Mouse (Mus musculus): ENCODE data around the gene Ptp4a2.
A peak's percentile ranks its signal among the peaks of the same experiment; 100 is the strongest.

Gene Ptp4a2

GRCm38 (mm10) chr4:129795861-129796260, 15.2 kb upstream of the Ptp4a2 start:
- no peak for DNase-seq (ENCODE audit: extremely low spot score, low read depth, low spot score)

DNA sequence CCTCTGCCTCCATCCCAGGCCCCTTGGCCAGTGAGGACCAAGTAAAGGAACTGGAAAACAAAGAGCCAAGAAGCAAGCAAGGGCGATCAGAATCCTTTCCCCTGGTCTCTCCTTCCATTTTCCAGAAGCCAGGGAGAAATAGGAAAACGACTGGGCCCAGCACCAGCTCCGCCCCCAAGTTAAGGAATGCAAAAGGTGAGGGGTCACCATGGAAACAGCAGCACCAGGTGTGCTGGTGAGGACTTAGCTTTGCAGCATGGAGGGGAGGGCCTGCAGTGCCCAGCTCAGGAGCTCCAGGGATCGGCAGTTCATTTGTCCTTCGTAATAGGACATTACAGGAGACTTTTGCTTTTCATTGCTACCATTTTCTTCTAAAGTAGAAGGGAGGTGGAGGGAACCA, 13.0 kb upstream of the Ptp4a2 start:
- DNase-seq (ENCODE audit: extremely low spot score, low read depth, low spot score): no peak

DNA sequence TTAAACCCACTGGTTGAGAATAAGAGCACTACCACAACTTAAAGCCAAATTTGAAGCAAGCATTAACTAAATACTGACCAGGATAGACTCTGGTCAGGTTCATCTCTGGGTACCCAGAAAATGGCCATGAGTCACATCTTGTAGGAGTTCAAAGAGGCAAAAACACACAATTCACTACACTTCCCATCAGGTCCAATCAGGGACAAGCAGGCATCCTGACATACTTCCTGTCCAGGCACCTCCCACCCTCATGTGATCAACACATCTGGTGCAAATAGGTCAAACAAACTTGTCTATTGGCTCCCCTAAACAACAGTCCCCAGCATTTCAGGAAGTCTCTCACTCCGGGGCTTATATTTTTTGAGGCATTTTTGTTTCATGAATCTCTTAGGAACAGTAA, 7.7 kb upstream of the Ptp4a2 start:
- no peak for DNase-seq (ENCODE audit: extremely low spot score, low read depth, low spot score)

DNA sequence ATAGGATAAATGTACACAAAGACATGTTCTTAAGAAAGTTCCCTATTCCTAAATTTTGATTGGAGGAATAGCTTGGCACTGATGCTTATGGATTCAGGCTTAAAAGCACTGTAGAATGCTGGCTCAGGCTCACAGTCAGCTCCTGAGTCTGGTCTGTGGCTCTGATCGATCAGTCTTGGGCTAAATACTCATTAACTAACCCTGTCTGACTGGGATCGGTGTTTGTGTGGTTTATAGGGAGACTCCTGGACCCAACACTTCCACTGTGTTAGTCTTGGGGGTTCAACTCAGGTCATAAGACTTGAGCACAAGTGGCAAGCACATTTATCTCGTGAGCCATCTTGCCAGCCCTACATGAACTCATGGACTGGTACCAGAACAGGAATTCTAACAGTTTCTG, 6.0 kb upstream of the Ptp4a2 start:
- DNase-seq (ENCODE audit: extremely low spot score, low read depth, low spot score): no peak

GRCm38 (mm10) chr4:129811605-129812468, 818 bp downstream of the Ptp4a2 start:
- no peak for DNase-seq (ENCODE audit: extremely low spot score, low read depth, low spot score)

DNA sequence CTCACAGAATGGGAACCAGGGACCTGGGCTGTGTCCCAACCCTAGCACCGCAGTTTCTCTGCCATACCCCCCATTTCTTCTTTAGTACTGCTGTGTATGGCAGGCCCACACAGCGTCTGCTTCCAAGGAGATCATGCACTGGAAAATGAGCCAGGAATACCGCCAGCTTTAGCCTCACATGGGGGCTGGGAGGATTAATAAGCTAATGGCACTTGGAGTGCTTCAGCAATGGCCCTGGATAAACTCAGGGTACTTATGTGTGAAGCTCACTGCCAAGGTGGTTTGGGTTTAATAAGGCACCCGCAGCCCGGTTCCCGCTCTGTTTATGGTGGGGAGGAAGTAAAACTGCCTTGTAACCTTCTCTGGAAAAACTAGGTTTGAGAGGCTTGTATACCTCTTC, 6.6 kb downstream of the Ptp4a2 start:
- DNase-seq (ENCODE audit: extremely low spot score, low read depth, low spot score): no peak

DNA sequence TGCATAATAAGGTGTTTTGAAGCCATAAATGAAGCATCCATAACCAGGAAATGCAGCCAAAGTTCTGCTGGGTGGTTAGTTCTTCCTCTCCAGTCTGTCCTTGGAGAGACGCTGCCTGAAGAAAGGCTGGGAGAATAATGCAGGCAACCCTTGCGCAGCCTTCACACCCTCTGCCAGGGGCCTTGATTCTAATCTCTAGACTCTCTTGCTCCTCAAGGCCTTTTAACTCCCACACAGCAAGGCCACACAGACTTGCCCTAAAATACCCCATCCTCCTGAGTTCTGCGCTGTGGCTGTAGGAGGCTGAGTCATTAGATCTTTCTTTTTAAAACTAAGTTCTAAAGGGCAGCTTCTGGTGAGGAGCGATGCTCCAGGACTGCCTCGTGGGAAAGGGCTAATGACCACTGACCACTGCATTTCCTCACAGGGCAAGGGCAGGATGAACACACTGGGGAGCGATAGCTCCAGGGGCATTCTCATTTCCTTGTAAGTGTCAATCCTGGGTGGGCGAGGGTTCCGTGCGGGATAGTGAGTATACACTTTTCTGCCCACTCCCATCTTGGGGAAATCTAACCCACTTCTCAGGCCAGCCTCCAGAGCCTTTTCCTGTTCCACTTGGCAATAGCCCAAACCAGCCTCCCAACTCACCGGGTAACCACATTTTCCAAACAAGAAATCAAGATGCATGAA, 7.6 kb downstream of the Ptp4a2 start:
- DNase-seq (ENCODE audit: extremely low spot score, low read depth, low spot score): no peak

- DNase-seq (ENCODE audit: extremely low spot score, low read depth, low spot score): peak; percentile 80
These were observed 8.8 kb downstream of the Ptp4a2 start for GRCm38 (mm10) chr4:129819712-129820336.

DNA sequence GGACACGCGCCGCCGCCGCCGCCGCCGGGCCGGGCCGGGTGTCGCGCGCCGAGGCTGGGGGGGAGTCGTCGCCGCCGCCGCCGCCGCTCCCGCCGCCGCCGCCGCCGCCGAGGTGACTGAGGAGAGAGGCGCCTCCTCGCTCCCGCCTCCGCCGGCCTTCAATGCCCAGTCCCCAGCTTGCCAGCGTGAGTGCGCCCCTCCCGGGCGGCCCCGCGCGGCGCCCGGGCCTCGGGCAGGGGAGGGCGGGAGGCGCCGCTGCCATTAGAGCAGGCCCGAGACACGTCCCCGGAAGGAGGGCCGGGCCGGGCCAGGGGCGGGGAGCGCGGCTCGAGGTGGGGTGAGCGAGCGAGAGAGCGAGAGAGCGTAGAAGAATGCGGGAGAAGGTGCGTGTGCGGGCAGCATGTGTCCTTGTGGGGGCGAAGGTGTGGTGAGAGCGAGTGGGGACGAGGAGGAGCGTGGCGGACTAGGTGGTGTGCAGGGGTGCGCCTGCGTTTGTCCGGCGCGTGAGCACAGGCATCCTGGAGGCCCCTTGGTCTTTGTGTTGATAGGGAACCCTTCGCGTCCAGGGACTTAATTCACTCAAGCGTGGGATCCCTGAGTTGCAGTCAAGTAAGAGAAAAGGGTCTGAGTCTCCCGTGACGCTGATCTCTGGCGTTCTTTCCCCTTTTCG, 9.5 kb downstream of the Ptp4a2 start:
- no peak for DNase-seq (ENCODE audit: extremely low spot score, low read depth, low spot score)

DNA sequence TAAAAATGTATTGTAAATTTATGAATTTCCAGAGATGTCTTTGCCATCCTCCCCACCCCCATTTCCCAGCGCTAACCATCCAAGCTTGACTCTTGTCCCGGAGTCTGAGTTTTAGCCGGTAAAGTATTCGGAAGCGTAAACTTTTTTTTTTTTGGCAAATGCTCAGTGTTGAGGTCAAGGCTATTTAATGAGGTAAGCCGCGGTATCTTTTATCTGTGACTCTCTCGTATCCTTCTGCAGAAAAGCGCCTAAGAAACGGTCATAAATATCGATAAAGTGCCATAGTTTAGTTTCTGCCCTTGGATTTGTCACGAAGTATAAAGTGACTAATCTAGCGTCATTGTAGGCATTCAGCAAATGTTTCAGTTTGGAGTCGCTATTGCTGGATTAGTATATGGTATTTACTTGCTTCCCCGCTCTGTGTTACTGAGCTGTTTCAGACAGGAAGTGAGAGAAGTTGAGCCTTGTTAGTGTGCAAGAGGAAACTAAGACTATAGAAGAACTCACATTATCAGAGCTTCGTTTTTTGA, 10.1 kb downstream of the Ptp4a2 start:
- DNase-seq (ENCODE audit: extremely low spot score, low read depth, low spot score): no peak

DNA sequence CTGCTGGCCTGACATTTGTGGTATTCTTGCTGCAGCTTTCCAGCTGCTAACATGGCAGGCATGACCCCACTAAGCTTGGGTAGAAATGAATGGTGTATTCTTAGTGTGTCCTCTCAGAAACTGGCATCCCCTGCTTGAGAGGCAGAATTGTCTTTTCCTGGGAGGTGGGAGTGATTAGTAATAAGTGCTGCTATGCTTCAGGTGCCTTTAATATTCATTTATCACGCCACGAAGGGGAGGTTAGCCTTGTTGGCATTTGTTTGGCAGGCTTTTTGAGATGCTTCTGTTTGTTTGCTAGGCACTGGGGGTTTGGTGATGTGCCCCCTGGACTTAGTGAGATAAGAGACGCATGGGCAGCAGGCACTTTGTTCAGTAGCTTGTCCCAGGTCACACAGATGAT, 11.3 kb downstream of the Ptp4a2 start:
- no peak for DNase-seq (ENCODE audit: extremely low spot score, low read depth, low spot score)

- no peak for DNase-seq (ENCODE audit: extremely low spot score, low read depth, low spot score)
These were observed 12.3 kb downstream of the Ptp4a2 start for GRCm38 (mm10) chr4:129823216-129823810.

DNA sequence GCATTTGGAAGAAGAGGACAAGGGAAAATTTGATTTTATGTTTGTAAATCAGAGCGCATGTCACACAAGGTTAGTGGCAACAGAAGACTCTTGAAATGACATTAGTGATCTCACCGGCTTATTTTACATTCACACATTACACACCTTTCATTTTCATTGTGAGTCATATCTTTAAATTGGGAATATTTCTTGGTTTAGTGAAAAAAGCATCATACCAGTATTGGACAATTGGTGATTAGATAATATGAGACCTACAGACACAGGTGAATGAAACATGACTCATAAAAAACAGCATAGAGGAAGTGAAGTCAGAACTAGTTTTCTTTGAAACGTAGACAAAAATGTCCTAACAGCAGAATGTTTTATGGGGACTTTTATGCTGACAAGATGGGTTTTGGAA, 16.6 kb downstream of the Ptp4a2 start:
- DNase-seq (ENCODE audit: extremely low spot score, low read depth, low spot score): no peak

DNA sequence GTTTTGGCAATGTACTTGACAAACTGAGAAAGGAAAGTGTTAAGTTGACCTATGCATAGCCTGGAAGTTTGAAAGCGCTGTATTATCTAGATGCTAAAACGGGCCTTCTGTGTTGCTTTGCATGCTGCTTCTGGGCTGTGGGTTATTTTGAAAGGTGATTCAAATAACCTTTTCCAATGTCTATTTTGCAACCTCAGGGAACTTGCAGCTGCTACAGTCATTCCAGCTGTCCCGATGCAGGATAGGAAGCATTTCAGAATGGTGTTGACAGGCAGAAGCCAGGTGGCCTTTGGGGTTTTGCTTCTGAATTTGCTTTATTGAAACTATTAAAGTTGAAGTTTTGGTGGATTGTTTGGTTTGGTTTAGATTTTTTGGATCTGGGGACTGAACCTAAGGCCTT, 17.1 kb downstream of the Ptp4a2 start:
- no peak for DNase-seq (ENCODE audit: extremely low spot score, low read depth, low spot score)

- DNase-seq (ENCODE audit: extremely low spot score, low read depth, low spot score): no peak
These were observed 18.8 kb downstream of the Ptp4a2 start for GRCm38 (mm10) chr4:129829799-129830198.

GRCm38 (mm10) chr4:129830343-129830944, 19.4 kb downstream of the Ptp4a2 start:
- DNase-seq (ENCODE audit: extremely low spot score, low read depth, low spot score): no peak

DNA sequence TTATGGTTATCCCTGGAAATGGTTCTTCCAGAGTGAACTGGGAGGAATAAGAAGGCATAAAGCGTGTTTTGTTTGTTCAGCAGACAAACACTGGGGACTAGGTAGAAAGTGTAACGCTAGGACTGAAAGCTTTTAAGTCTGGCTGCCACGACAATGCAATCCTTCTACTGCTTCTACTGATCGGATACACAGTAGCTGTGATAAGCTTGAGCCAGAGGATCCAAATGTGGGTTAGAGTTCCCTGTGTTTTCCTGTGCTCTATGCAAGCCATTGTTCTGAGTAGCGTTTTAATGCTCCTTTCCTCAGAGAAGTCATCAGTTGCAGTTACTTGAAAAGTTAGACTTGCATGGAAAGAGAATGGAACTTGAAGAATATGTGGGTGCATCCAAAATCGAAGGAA, 23.6 kb downstream of the Ptp4a2 start:
- no peak for DNase-seq (ENCODE audit: extremely low spot score, low read depth, low spot score)

- DNase-seq (ENCODE audit: extremely low spot score, low read depth, low spot score): no peak
These were observed 24.3 kb downstream of the Ptp4a2 start for GRCm38 (mm10) chr4:129835296-129835695.

DNA sequence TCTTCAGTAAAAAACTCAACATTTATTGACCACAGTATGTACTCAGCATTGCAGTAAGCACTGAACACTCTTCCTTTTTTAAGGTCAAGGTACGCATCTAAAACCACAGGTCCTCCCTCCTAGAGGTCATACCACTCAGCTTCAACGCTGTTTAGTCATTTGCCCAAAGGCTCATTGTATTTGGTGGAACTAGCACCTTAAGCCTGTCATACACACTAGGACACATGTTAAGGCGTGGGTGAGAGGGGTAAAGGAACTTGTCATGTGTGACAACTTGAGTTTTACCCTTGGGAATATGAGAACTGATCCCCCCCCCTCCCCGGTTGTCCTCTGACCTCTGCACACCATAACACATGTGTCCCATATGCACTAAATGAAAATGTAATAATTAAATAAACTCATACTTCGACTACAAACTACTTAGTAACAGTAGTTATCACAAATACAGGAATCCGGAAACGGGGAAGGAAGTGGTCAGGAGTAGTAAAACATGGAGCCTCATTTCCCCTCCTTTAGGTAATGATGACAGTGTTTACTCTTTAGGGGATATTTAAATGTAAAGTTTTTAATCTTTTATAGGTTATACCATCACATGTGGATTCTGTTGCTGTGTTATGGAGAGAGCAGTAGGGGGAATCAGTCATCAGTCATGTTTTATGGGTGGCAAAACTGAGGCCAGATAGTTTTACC, 29.0 kb downstream of the Ptp4a2 start:
- no peak for DNase-seq (ENCODE audit: extremely low spot score, low read depth, low spot score)

DNA sequence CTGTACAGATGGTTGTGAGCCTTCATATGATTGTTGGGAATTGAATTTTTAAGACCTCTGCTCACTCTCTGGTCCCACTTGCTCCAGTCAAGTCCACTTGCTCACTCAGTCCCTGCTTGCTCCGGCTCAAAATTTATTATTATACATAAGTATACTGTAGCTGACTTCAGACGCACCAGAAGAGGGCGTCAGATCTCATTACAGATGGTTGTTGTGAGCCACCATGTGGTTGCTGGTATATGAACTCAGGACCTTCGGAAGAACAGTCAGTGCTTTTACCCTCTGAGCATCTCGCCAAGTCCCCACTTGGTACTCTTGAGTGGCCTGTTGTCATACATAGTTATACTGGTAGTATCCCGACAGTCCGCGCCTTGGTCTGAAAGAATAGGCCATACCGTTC, 35.8 kb downstream of the Ptp4a2 start:
- no peak for DNase-seq (ENCODE audit: extremely low spot score, low read depth, low spot score)

Measured in hindlimb bud, embryonic 11.5 days (tissue).